Mouse (Mus musculus) neural tube, embryonic 13.5 days (tissue): ENCODE measurements around the gene Prdm15. TPM values are rescaled to one million over a fixed set of nuclear protein-coding genes. Genes with fewer than 3 reads are reported as not detected.

Experiments used
- ATAC-seq: fragments of 200-750 bp; cut with Nextera tagmentation; 2 replicates; pipeline ENCODE4 v1.8.0; 2017; ENCODE audit warnings: low read depth, mild to moderate bottlenecking, moderate TSS enrichment, moderate library complexity
- H3K27ac ChIP-seq: fragments of 300-500 bp; sonication (generic); replicated peaks from 2 replicates; pipeline ENCODE4 v1.5.1; 2015; ENCODE audit warnings: moderate library complexity, mild to moderate bottlenecking, inconsistent platforms
- H3K27me3 ChIP-seq: fragments of 300-500 bp; sonication (generic); 2 replicates; pipeline ENCODE4 v1.6.1; 2015; ENCODE audit warnings: mild to moderate bottlenecking, inconsistent platforms
- H3K36me3 ChIP-seq: fragments of 300-500 bp; sonication (generic); 2 replicates; pipeline ENCODE4 v1.6.1; 2015; ENCODE audit warnings: mild to moderate bottlenecking, inconsistent platforms
- H3K4me1 ChIP-seq: fragments of 300-500 bp; sonication (generic); replicated peaks from 2 replicates; pipeline ENCODE4 v1.6.1; 2015; ENCODE audit warnings: inconsistent platforms
- H3K4me2 ChIP-seq: fragments of 300-500 bp; sonication (generic); 2 replicates; pipeline ENCODE4 v1.6.1; 2015; ENCODE audit warnings: inconsistent platforms, mild to moderate bottlenecking, moderate library complexity
- H3K4me3 ChIP-seq: fragments of 300-500 bp; sonication (generic); 2 replicates; pipeline ENCODE4 v1.5.1; 2015; ENCODE audit warnings: mild to moderate bottlenecking, inconsistent platforms
- H3K9ac ChIP-seq: fragments of 300-500 bp; sonication (generic); 2 replicates; pipeline ENCODE4 v1.6.1; 2015; ENCODE audit warnings: moderate library complexity, mild to moderate bottlenecking, inconsistent platforms
- H3K9me3 ChIP-seq: fragments of 300-500 bp; sonication (generic); 2 replicates; pipeline ENCODE4 v1.6.1; 2016; ENCODE audit warnings: inconsistent platforms
- WGBS: fragments of 180-500 bp; shearing (Covaris S2); methylation state at CpG from one replicate; pipeline ENCODE4 v1.1.7; 2015; 5-methylcytosine and 5-hydroxymethylcytosine counted together
- polyA plus RNA-seq: library from polyadenylated mRNA; unstranded; fragments of >200 nt; fragmentation: Nextera tagmentation; extraction: Ambion mirVana; gene quantifications from 2 replicates; pipeline ENCODE4 v1.2.1, GENCODE M21; 2015

Gene Prdm15
- polyA plus RNA-seq, 1 experiment from 2014 or later: 11.3 TPM

- Histone ChIP-seq H3K27ac (no peak overlapping the region), H3K9ac (no peak overlapping the region)
- no peak for ATAC-seq
Measured at GRCm38 (mm10) chr16:97856050-97856449, 4.4 kb upstream of the Prdm15 start.

GRCm38 (mm10) chr16:97851061-97851740 lies 449 bp downstream of the Prdm15 start:
- Histone ChIP-seq H3K27me3 (no peaks in the 10 kb centered on the region), H3K9ac (peak overlapping the region; percentile 98), H3K27ac (peak overlapping the region; percentile 99), H3K4me1 (peaks cover 31% of the 10 kb centered on the region), H3K4me2 (peak overlapping the region; percentile 76), H3K4me3 (peak overlapping the region; percentile 92), H3K36me3 (no peaks in the 10 kb centered on the region), H3K9me3 (no peaks in the 10 kb centered on the region)
- under 1% methylated on average over 43 of the region's 77 CpGs for WGBS
- peak; percentile 94 for ATAC-seq

More at GRCm38 (mm10) chr16:97856050-97856449, 4.4 kb upstream of the Prdm15 start:
- Histone ChIP-seq H3K27me3 (no peaks in the 10 kb centered on the region), H3K4me1 (peaks cover 8% of the 10 kb centered on the region), H3K4me3 (no peak overlapping the region), H3K36me3 (0 out of 2 replicates have a peak, but pooled peaks cover 8% of the 10 kb centered on the region), H3K9me3 (no peaks in the 10 kb centered on the region), H3K4me2 (no peak overlapping the region)

GRCm38 (mm10) chr16:97850667-97851060 lies 986 bp downstream of the Prdm15 start:
- no peaks in the 10 kb centered on the region for H3K36me3 ChIP-seq
- WGBS: under 1% methylated on average over 11 of the region's 11 CpGs
- H3K27ac ChIP-seq: peak overlapping the region; percentile 99
- peak overlapping the region; percentile 92 for H3K4me3 ChIP-seq
- H3K4me1 ChIP-seq: peaks cover 31% of the 10 kb centered on the region
- H3K9ac ChIP-seq: peak overlapping the region; percentile 98
- peak; percentile 64 for ATAC-seq
- H3K9me3 ChIP-seq: no peaks in the 10 kb centered on the region
- H3K27me3 ChIP-seq: no peaks in the 10 kb centered on the region
- H3K4me2 ChIP-seq: peak overlapping the region; percentile 76

GRCm38 (mm10) chr16:97848832-97849231 lies 2.8 kb downstream of the Prdm15 start:
- no peak overlapping the region for H3K4me3 ChIP-seq
- H3K9me3 ChIP-seq: no peaks in the 10 kb centered on the region
- peaks cover 31% of the 10 kb centered on the region for H3K4me1 ChIP-seq
- 0 out of 2 replicates have a peak overlapping the region, but pooled peaks have one; percentile 17 for H3K9ac ChIP-seq
- WGBS: 71% methylated on average over 6 of the region's 6 CpGs
- ATAC-seq: no peak
- H3K4me2 ChIP-seq: no peak overlapping the region
- no peaks in the 10 kb centered on the region for H3K36me3 ChIP-seq
- no peak overlapping the region for H3K27ac ChIP-seq
- H3K27me3 ChIP-seq: no peaks in the 10 kb centered on the region

GRCm38 (mm10) chr16:97844967-97845937 lies 6.4 kb downstream of the Prdm15 start:
- peak overlapping the region; percentile 5; the same call in 1 of the 2 replicates for H3K9ac ChIP-seq
- no peak overlapping the region for H3K27ac ChIP-seq
- no peak for ATAC-seq

GRCm38 (mm10) chr16:97832154-97832553 lies 19.5 kb downstream of the Prdm15 start:
- no peak for ATAC-seq
- no peak overlapping the region for H3K27ac ChIP-seq
- no peak overlapping the region for H3K4me3 ChIP-seq

More at GRCm38 (mm10) chr16:97844967-97845937, 6.4 kb downstream of the Prdm15 start:
- Histone ChIP-seq H3K4me1 (peaks cover 19% of the 10 kb centered on the region), H3K4me2 (no peak overlapping the region), H3K4me3 (no peak overlapping the region), H3K36me3 (peaks cover 12% of the 10 kb centered on the region; the same call in 1 of the 2 replicates), H3K9me3 (no peaks in the 10 kb centered on the region), H3K27me3 (no peaks in the 10 kb centered on the region)
- WGBS: 88% methylated on average over 12 of the region's 12 CpGs

GRCm38 (mm10) chr16:97828207-97828606 lies 23.4 kb downstream of the Prdm15 start:
- Histone ChIP-seq H3K9me3 (no peaks in the 10 kb centered on the region), H3K4me3 (no peak overlapping the region), H3K4me1 (no peaks in the 10 kb centered on the region), H3K9ac (no peak overlapping the region), H3K4me2 (no peak overlapping the region), H3K36me3 (peaks cover 82% of the 10 kb centered on the region), H3K27ac (no peak overlapping the region), H3K27me3 (no peaks in the 10 kb centered on the region)
- WGBS: 96% methylated on average over 1 of the region's 1 CpGs
- ATAC-seq: no peak

More at GRCm38 (mm10) chr16:97832154-97832553, 19.5 kb downstream of the Prdm15 start:
- 92% methylated on average over 3 of the region's 3 CpGs for WGBS
- no peak overlapping the region for H3K4me2 ChIP-seq
- H3K9ac ChIP-seq: no peak overlapping the region
- H3K36me3 ChIP-seq: peaks cover 98% of the 10 kb centered on the region
- no peaks in the 10 kb centered on the region for H3K27me3 ChIP-seq
- H3K9me3 ChIP-seq: no peaks in the 10 kb centered on the region
- no peaks in the 10 kb centered on the region for H3K4me1 ChIP-seq

- Histone ChIP-seq H3K27me3 (no peaks in the 10 kb centered on the region), H3K36me3 (peaks cover 81% of the 10 kb centered on the region), H3K9ac (no peak overlapping the region), H3K9me3 (no peaks in the 10 kb centered on the region), H3K4me2 (no peak overlapping the region), H3K4me1 (no peaks in the 10 kb centered on the region), H3K4me3 (no peak overlapping the region), H3K27ac (no peak overlapping the region)
- ATAC-seq: no peak
- 93% methylated on average over 6 of the region's 6 CpGs for WGBS
Measured at GRCm38 (mm10) chr16:97823311-97824007, 28.2 kb downstream of the Prdm15 start.

- Histone ChIP-seq H3K4me1 (no peaks in the 10 kb centered on the region), H3K4me2 (no peak overlapping the region), H3K9me3 (no peaks in the 10 kb centered on the region), H3K9ac (no peak overlapping the region), H3K27me3 (no peaks in the 10 kb centered on the region), H3K27ac (no peak overlapping the region), H3K36me3 (peaks cover 94% of the 10 kb centered on the region), H3K4me3 (no peak overlapping the region)
- 88% methylated on average over 4 of the region's 4 CpGs for WGBS
- no peak for ATAC-seq
Measured at GRCm38 (mm10) chr16:97819532-97819931, 32.1 kb downstream of the Prdm15 start.

GRCm38 (mm10) chr16:97817414-97817813 lies 34.2 kb downstream of the Prdm15 start:
- Histone ChIP-seq H3K27ac (no peak overlapping the region), H3K9me3 (no peaks in the 10 kb centered on the region), H3K4me3 (no peak overlapping the region), H3K27me3 (no peaks in the 10 kb centered on the region), H3K36me3 (peaks cover 97% of the 10 kb centered on the region), H3K4me1 (no peaks in the 10 kb centered on the region), H3K4me2 (no peak overlapping the region), H3K9ac (no peak overlapping the region)
- no peak for ATAC-seq
- 88% methylated on average over 1 of the region's 1 CpGs for WGBS

- Histone ChIP-seq H3K9ac (no peak overlapping the region), H3K36me3 (peaks cover 99% of the 10 kb centered on the region), H3K4me3 (no peak overlapping the region), H3K27ac (no peak overlapping the region), H3K9me3 (no peaks in the 10 kb centered on the region), H3K4me1 (no peaks in the 10 kb centered on the region), H3K27me3 (no peaks in the 10 kb centered on the region), H3K4me2 (no peak overlapping the region)
- ATAC-seq: no peak
- WGBS: 91% methylated on average over 5 of the region's 5 CpGs
Measured at GRCm38 (mm10) chr16:97815269-97815668, 36.4 kb downstream of the Prdm15 start.
